Mouse (Mus musculus) frontal cortex, adult 2 months (tissue): ENCODE results near the gene Cyth1. TPM values are rescaled to one million over a fixed set of nuclear protein-coding genes. Genes with fewer than 3 reads are reported as not detected.
A peak's percentile ranks its signal among the peaks of the same experiment; 100 is the strongest.

Experiments used
- DNase-seq, 2 experiments: peaks; one replicate each; pipeline ENCODE4 v3.0.0; 2022; ENCODE audit warnings: low spot score in 1 of 2; ENCODE audit errors: extremely low spot score in 1 of 2
- polyA plus RNA-seq: library from polyadenylated mRNA; depleted of rRNA; stranded (reverse); fragments of >200 nt; gene quantifications from 2 replicates; pipeline ENCODE4 v1.2.3, GENCODE M21; 2012

The Cyth1 gene
- polyA plus RNA-seq, 1 experiment = 90.1 TPM

DNA sequence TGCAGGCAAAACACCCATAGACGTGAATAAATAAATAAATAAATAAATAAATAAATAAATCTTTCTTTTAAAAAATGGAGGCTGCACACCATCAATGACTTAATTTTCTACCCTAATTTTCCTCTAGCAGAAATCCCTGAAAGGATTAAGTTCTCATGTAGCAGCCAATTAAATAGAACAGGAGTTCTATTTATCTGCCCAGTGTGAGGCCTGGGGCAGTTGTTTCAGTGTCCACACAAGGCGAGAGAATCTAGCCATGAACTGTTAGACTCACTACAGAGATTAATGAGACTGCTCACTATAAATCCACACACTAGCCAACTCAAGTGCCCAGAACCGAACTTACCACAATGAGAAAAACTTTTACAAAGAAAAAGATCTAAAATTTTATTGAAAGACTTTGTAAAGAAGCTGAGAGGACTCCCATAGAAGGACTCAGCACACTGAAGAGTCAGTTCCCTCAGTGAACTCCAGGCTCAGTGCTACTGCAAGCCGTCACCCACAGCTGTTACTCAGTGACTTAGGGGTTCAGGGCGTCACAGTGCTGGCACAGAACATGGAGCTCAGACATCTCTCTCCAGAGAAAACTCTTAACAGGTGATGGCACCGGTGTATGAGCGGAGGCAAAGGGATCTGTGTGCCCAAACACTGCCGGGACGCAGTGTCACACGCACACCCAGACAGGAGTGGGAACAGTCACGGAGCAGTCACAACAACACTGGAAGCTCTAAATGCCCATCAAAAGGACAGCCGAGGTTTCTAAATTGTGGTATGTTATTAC, 23.1 kb downstream of the Cyth1 start:
- no peak for DNase-seq

DNA sequence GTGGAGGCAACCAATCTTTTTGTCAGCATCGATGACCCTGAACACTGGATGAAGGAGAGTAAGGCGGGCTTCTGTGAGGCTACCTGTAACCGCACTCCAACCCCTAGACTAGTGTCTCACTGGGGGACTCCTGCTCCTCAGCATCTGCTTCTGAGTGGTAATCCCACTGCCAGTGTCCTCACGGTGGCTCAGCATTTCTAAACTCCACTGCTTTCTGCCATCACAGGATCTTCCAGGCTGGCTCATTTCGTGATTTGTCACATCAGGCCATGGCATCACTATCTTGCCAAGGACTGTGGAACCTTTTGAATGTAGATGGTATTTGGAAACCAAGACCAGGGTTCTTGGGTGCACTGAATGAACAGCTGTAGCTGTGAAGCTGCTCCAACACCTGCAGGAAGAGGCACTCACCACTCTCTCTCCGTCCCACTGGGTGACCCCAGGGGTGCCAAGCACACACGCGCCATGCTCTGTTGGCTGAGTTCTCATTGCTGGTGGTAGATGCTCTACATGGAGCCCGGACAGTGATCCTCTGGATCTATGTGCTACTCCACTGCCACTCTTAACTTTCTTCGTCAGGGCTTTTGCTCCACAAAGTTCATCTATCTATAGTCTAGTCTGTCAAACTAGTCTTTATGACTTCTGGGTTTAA, 24.9 kb downstream of the Cyth1 start:
- no peak for DNase-seq

DNA sequence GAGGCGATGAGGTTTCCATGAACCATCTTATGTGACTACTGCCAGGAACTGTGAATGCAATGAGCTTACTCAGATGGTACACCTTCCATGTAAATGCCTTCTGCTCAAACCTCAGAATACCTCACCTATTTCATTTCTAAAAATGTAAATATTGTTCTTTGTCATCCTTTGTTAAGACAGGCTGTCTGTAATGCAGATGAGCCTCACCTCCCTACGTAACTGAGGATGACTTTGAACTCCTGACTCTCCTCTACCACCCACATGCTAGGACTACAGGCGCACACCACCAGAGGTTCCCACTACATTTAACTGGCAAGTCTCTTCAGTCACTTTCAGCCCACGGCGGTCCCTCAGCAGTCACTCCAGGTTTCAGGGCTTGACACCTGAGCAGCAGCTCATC, 25.5 kb downstream of the Cyth1 start:
- DNase-seq = no peak

DNA sequence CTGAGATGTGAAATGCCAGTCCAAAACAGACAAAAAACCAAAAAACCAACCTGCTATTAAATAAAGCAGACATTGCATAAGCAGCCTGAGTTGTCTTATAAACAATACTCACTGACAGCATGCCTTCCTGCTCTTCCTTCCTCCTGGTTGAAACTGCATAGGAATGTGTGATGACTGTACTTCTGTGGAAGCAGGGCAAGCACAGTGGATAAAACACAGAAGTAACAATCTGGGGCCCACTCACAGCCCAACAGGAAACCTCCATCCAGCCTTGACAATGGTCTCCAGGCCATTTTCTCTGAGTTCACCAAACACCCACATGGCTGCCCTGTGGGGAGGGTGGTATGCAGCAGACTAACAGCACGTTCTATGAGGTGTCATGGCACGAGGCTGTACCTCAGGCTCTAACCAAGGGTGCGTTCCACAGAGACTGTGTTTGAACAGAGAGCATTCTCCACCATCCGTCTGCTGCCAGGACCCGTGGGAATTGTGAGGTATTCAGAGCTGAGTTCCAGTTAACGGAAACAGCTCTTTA, 26.0 kb downstream of the Cyth1 start:
- no peak for DNase-seq

DNA sequence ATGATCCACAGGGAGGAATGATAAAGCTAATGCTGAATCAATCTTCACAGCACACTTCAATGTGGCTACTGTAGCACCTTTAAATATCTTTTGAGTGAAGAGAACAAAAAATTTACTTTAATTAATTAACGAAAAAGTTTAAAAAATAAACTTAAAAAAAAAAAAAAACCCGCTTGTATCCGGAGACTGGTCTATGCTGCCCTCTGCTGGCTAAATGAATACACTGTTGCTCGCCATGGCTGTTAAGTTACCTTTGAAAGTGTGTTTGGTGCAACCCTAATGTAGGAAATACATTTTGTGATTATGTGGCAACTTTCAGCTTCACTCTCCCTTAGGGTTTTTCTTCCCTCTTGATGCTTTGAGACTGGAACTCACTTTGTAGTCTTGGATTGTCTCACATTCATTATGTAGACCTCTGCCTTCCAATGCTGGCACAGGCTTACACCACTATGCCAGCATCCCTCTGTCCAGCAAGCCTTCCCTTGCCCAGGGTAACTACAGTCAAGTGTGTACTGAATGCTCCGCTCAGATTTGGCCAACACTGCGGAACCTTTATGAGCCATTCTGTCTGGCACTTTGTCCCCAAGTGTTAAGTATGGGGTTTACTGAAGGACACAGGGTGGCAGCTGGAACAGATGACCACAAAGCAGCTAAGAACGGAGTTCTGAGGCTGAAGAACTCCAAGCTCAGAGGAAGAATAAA, 27.7 kb downstream of the Cyth1 start:
- DNase-seq = peak in 1 of 2 experiments; percentile 85

DNA sequence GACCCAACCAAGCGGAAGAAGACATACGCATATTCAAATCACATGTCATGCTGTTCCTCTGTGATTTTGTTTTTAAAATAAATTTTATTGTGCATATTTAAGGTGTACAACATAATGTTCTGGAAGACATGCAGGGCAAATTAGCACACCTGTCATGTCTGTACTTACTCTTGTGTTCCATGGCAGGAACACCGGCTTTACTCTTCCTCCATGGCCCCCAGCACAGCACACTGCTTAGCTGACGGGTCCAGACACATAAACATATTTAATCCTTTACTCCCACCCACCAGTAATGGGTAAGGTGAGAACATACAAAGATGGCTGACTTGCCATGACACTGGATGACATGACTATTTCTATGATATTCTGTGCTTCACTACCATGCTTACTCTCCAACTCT, 29.3 kb downstream of the Cyth1 start:
- no peak for DNase-seq

DNA sequence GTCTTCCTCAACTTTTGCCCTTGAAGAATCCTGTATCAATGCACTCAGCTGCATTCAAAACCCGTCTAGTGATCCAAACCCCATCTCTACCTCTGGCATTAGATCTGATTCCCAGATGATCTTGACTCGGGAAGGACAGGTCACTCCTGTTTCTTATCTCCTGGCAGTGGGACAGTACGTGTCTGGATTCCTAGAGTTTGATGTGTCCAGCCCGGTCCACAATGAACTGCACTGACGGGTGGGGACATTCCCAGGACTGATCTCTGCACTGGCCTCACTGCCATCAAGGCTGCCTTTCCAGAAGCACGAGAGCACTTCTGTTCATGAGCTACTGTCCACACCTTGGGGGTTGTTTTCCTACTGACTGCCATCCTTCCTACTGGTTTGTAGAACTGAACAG, 31.9 kb downstream of the Cyth1 start:
- DNase-seq = no peak

DNA sequence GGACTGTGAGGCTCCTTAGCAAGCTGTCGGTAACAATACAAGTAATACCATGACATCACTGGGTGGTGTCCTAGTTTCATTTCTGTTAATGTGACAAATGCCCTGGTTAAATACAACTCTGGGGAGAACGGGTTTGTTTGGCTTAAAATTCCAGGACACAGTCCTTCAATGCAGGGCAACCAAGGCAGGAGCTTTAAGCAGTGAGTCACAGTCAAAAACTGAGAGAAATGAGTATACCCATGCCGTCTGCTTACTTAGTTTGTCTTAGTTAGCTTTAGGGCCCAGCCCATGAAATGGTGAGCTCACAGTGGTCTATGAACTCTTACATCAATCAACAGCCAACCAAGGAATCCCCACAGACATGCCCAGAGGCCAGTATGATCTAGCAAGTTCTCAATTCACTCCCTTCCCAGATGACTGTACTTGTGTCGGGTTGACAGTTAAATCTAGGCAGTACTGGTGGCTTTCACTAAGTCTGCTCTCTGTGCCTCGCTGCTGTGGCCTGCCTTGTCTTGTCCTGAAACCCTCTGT, 32.4 kb downstream of the Cyth1 start:
- no peak for DNase-seq

DNA sequence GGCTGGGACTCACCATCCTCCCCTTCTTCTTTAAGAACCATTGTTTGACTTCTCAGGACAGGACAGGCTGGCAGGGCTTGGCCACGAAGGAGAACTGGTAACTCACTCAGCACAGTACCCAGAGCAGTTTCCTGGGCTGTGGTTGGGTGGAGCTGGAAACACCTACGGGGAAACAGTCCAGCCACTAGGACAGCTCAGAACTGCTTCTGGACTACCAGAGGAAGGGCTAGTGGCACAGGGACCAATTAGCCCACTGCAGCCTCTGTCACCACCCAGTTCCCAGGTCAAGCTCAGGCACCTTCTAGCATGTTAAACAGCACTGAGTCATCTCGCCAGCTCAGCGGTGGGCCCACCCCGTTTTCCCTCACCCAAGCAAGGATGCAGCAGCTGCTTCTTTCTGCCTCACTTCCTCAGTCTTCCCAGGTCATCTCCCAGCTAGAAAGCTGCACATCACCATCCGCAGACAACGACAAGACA, 35.7 kb downstream of the Cyth1 start:
- no peak for DNase-seq

DNA sequence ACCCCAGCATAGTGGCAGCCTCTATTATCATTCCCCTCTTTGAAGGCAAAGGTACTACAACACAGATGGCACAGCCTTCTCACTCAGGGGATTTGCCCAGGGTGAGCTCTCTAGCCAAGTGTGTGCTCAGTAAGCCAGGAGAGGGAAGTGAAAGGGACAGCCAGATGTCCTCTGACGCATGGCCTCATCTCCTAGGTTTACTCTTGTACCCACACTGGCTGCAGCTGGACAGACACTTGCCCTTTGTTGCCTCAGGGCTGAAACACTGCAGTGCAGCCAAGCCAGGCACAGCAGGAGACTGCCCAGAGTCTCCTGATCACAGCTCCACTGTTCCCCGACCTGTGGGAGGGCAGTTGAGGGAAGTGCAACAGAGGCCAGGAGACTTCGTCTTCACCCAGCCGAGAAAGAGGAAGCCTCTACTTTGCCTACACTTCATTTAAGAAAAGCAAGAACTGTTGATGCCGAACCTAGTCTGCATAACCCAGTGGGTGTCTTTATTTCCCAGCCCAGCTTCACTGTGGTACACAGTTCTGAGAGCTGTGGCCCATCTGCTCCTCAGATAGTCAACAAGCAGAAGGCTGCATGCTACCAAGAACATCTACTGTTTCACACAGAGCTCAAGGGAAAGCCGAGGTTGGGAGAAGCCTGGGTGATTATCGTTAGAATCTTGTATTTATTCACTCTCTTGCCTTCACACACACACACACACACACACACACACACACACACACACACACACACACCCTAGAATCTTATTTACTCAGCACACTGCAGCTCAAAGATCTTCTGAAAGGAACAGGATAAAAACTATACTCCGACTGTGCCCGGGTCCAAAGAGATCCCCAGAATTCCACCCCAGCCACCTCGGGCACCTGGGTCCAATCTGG, 36.4 kb downstream of the Cyth1 start:
- peak; percentile 55 to 72 for DNase-seq

DNA sequence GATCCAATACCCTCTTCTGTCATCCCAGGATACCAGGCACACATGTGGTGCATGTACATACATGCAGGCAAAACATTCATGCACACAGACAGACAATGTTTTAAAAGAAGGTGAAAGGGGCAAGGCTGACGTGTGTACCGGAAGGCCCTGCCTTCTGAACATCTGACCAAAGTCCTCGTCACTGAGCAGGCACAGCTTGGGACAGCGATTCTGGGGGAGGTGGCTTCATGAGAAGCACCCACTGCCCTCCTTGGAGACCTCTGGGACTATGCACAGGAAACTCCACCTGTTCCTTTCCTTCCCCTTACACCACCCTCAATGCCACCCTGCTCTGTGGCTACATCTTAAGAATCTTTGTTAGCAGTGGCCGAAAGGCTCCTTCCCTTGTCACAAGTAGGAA, 37.4 kb downstream of the Cyth1 start:
- no peak for DNase-seq

DNA sequence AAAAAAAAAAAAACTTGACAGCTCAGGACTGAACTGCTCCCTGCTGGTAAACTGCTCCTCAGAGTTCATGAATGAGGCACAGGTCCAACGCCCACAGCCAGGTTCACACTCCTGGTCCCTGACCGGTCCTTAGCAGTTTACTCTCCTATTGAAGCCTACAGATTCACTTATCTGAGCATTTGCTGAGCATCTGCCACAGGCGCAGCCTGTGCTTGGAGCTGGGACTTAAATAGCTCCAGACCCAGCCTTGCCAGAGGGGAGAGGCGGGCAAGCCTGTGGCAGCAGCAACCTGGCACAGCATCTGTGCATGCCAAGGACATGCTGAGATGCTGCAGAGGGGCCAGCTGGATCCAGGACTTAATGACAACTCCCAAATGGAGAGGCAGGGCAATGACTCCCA, 38.3 kb downstream of the Cyth1 start:
- DNase-seq = peak; percentile 59 to 79

DNA sequence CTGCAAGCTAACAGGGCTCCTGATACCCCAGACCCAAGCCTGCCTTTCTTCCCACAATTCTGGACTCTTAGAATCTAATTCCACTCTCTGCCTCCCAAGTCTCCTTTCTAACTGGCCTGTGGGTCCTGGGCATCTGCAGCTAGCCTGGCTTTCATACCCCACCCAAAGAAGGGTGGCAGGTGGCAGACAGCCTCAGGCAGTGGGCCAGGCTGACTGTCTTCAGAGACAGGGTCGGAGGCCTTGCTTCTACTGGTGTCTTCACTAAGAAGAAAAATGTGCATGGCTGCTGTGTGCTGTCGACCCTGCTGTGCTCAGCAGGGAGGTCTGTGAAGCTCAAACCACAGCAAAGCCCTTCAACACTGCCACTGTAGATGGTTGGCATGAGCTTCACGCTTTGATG, 39.0 kb downstream of the Cyth1 start:
- DNase-seq = no peak

DNA sequence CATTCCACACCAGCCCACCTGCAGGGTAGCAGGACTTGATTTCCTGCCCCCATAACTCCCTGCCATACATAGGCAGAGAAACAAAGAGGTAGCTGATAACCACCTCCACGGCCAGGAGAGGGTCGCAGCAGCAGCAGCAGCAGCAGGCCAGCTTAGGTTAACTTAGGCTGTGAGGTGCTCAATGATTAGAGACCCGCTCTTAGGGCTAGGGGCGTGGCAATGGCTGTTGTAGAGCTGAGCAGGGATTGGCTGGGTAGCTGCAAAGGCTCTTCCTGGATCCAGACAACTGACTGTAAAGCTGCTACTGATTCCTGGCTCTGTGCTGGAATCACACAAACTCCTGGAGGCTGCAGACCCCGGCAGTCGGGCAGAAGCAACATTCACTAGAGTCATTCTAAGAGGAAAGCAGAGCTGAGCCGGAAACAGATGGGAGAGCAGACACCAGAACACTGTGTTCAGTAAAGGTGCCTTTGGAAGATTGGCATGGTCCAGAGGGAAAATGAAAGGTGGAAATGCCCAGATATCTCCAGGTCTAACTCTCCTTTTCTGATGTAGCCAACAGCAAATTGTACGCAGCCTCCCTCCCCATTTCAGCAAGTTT, 39.6 kb downstream of the Cyth1 start:
- no peak for DNase-seq

DNA sequence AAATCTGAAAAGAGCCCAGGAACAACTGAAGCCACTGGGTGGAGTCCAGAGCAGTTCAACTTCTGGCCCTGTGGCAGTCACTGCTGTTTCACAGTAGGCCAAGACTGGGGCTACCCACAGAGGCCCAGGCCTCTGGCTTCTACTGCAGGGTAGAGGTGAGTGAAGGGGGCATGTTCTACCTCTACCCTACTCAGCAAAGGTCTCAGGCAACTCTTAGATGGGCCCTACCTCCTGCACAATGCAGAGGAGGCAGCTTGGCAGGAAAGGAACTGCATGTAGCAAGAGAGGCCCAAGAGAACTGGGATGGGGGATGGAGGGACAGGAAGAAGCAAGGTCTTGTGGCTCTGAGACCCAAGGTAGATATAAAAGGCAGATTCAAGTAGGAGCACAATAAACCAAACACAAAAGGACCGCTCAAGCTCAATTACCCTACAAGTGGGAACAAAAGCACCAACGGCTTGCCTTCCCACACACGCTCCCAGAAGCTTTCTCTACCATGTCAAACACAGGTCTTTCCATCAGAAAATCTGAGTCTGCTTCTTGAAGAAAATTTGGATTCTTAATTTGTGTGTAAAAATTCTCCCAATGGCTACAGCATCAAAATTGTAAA, 40.9 kb downstream of the Cyth1 start:
- DNase-seq = no peak

DNA sequence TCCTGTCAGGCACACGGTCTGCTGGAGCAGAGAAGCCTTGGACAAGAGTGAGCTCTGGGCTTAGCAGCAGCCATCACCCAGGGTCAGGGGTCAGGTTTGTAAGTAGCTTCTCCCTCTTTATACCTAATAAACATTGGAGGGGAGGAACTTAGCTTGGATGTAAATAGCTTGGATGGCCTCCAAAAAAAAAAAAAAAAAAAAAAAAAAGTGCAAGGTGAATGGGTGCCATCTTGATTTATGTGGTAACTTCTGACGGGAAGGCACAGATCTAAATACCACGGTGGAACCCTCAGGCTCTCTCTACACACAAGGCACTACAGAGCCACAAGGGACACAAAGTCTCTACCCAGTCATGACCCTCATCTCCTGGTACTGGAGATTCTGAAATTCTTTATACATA, 42.1 kb downstream of the Cyth1 start:
- DNase-seq = no peak

DNA sequence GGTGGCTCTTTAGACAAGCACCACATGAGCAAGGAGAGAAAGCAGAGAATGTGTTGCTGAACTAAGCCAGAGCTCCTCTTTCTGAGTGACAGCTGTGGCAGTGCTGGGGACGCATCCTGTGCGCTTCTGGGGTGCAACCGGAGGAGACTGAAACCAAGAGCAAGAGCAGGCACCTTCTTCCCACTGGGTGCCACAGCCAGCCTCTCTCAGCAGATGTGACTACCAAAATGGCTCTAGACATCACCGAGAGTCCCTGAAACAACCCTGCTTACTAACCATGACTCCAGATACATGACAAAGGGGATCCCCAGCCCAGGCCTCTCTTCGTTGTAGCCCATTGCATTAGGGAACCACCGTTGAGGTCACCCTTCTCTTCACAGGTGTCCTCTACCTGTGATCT, 44.9 kb downstream of the Cyth1 start:
- no peak for DNase-seq

DNA sequence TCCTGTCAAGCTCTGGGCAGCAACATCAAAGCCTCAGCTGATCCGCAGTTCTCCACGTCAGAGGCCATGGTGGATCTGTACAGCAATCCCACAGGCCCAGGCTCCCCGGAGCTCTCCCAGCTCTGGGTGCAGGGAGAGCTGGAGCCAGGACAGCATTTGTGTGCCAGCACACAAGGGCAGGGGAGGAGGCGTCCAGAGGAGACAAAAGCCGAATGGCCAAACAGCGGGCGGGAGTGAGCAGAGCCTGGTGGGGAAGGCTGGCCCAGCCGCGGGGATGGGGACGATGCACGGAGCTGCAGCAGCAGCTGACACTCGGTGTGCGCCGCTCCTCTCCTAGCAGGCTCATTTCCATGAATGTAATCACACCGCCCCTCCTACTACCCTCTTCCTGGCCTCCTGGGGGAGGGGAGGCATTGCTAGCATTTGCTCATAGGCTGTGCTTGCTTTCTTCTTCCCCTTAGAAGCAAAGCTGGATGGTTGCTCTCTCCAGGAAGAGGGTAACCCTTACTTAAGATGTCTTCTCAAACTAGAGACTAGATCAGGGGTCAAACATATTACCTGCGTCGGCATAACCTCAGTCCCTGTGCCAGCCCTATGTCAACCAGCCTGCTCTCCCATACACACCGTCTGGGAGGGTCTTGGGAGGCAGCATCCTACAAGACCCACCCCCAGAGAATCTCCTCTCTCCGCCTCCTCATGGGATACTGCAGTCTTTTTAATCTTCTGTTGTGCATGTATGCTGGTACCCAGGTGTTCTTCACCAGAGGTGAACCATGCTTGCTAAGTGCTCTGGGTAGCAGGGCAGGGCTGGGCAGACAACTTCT, 45.8 kb downstream of the Cyth1 start:
- peak; percentile 66 to 90 for DNase-seq
